Mouse (Mus musculus) CH12.LX (cell line): ENCODE data around the gene Hoxb3. TPM values are rescaled to one million over a fixed set of nuclear protein-coding genes. Genes with fewer than 3 reads are reported as not detected.

Source experiments
- DNase-seq: peaks from one replicate; pipeline ENCODE4 v3.0.0-alpha.2; 2013; ENCODE audit errors: extremely low read depth
- H3K27ac ChIP-seq: 2 replicates; pipeline ENCODE4 v1.5.1; 2012; ENCODE audit warnings: low read depth, mild to moderate bottlenecking, control low read depth, moderate library complexity; ENCODE audit not compliant: insufficient read depth
- H3K27me3 ChIP-seq: replicated peaks from 2 replicates; pipeline ENCODE3; 2012; ENCODE audit warnings: inconsistent platforms
- H3K36me3 ChIP-seq, 2 experiments: replicated peaks in 1 of 2; 2 replicates each; pipeline versions ENCODE3 to v1.6.1; 2012; ENCODE audit warnings: inconsistent platforms in 1 of 2, low read length in 1 of 2, mild to moderate bottlenecking in 1 of 2, mixed read lengths in 1 of 2, moderate library complexity in 1 of 2; ENCODE audit not compliant: control insufficient read depth in 1 of 2, insufficient read depth in 1 of 2
- H3K4me1 ChIP-seq, 2 experiments: 2 replicates each; pipeline ENCODE4 v1.6.1; 2012; ENCODE audit warnings: inconsistent platforms in 1 of 2, moderate library complexity in 1 of 2; ENCODE audit not compliant: insufficient read depth in 2 of 2, control insufficient read depth in 1 of 2
- H3K4me2 ChIP-seq: 2 replicates; pipeline ENCODE4 v1.6.1; 2012; ENCODE audit warnings: low read depth, mild to moderate bottlenecking, control low read depth; ENCODE audit not compliant: poor library complexity, insufficient read depth, severe bottlenecking
- H3K4me3 ChIP-seq, 3 experiments: fragments of 150-350 bp in 1 of 3; sonication (generic) in 1 of 3; replicated peaks in 1 of 3; 2 replicates each; pipeline versions ENCODE3 to v1.5.1; 2011 to 2012; ENCODE audit warnings: low read depth in 2 of 3, low read length in 2 of 3, mild to moderate bottlenecking in 2 of 3, moderate library complexity in 2 of 3, control low read depth in 1 of 3, improper control_type of control experiment in 1 of 3, inconsistent platforms in 1 of 3, mixed read lengths in 1 of 3; ENCODE audit not compliant: poor library complexity in 1 of 3
- H3K79me2 ChIP-seq: replicated peaks from 2 replicates; pipeline ENCODE4 v1.6.1; 2012; ENCODE audit warnings: mild to moderate bottlenecking, moderate library complexity; ENCODE audit not compliant: control insufficient read depth, poor library complexity, insufficient read depth, severe bottlenecking; ENCODE audit errors: extremely low read depth
- H3K9ac ChIP-seq: 2 replicates; pipeline ENCODE4 v1.6.1; 2012; ENCODE audit warnings: low read depth, mild to moderate bottlenecking, control low read depth, moderate library complexity; ENCODE audit not compliant: insufficient read depth
- H3K9me3 ChIP-seq: replicated peaks from 2 replicates; pipeline ENCODE3; 2012; ENCODE audit warnings: low read length, inconsistent platforms, mixed read lengths
- BHLHE40 ChIP-seq: IDR thresholded peaks from 2 replicates; pipeline ENCODE4 v1.6.1; 2011; ENCODE audit warnings: mild to moderate bottlenecking, low read depth, low read length, improper control_type of control experiment
- CTCF ChIP-seq, 2 experiments: IDR thresholded peaks in 1 of 2; conservative IDR thresholded peaks in 1 of 2; 2 replicates each; pipeline ENCODE4 v1.5.1; 2011 to 2012; ENCODE audit warnings: low read depth in 2 of 2, low read length in 2 of 2, improper control_type of control experiment in 1 of 2, inconsistent platforms in 1 of 2, mild to moderate bottlenecking in 1 of 2, moderate library complexity in 1 of 2
- ELF1 ChIP-seq: IDR thresholded peaks from 2 replicates; pipeline ENCODE4 v1.6.1; 2014; ENCODE audit warnings: low read depth, mild to moderate bottlenecking, inconsistent platforms, low read length, improper control_type of control experiment
- EP300 ChIP-seq: IDR thresholded peaks from 2 replicates; pipeline ENCODE4 v1.6.1; 2011; ENCODE audit warnings: low read length, improper control_type of control experiment
- ETS1 ChIP-seq: conservative IDR thresholded peaks from 2 replicates; pipeline ENCODE4 v1.6.1; 2012; ENCODE audit warnings: low read depth, mild to moderate bottlenecking, inconsistent platforms, low read length, improper control_type of control experiment, moderate library complexity
- GABPA ChIP-seq: IDR thresholded peaks from 2 replicates; pipeline ENCODE4 v1.6.1; 2012; ENCODE audit warnings: low read depth, low read length, improper control_type of control experiment, inconsistent platforms; ENCODE audit not compliant: insufficient replicate concordance
- JUND ChIP-seq: conservative IDR thresholded peaks from 2 replicates; pipeline ENCODE4 v1.6.1; 2011; ENCODE audit warnings: low read depth, low read length, improper control_type of control experiment
- MAFK ChIP-seq: IDR thresholded peaks from 2 replicates; pipeline ENCODE4 v1.6.1; 2011; ENCODE audit warnings: low read length, improper control_type of control experiment; ENCODE audit not compliant: insufficient replicate concordance
- MAX ChIP-seq: IDR thresholded peaks from 2 replicates; pipeline ENCODE4 v1.6.1; 2011; ENCODE audit warnings: low read length, improper control_type of control experiment
- MAZ ChIP-seq: IDR thresholded peaks from 2 replicates; pipeline ENCODE4 v1.6.1; 2012; ENCODE audit warnings: low read depth, mild to moderate bottlenecking, inconsistent platforms, low read length, improper control_type of control experiment, moderate library complexity
- MEF2A ChIP-seq: IDR thresholded peaks from 2 replicates; pipeline ENCODE4 v1.6.1; 2014; ENCODE audit warnings: low read depth, mild to moderate bottlenecking, inconsistent platforms, low read length, improper control_type of control experiment, borderline replicate concordance
- NELFE ChIP-seq: IDR thresholded peaks from 2 replicates; pipeline ENCODE4 v1.6.1; 2011; ENCODE audit warnings: low read depth, low read length, improper control_type of control experiment
- POLR2A ChIP-seq: IDR thresholded peaks from 2 replicates; pipeline ENCODE4 v1.6.1; 2011; ENCODE audit warnings: low read depth, mild to moderate bottlenecking, improper control_type of control experiment, low read length
- RCOR1 ChIP-seq: conservative IDR thresholded peaks from 2 replicates; pipeline ENCODE4 v1.6.1; 2012; ENCODE audit warnings: low read depth, mild to moderate bottlenecking, inconsistent platforms, low read length, improper control_type of control experiment
- SIN3A ChIP-seq: IDR thresholded peaks from 2 replicates; pipeline ENCODE4 v1.6.1; 2012; ENCODE audit warnings: low read length, improper control_type of control experiment, inconsistent platforms
- TBP ChIP-seq: conservative IDR thresholded peaks from 2 replicates; pipeline ENCODE4 v1.6.1; 2011; ENCODE audit warnings: low read depth, low read length, improper control_type of control experiment
- UBTF ChIP-seq: IDR thresholded peaks from 2 replicates; pipeline ENCODE4 v1.6.1; 2012; ENCODE audit warnings: low read depth, mild to moderate bottlenecking, inconsistent platforms, low read length, improper control_type of control experiment, moderate library complexity
- ZKSCAN1 ChIP-seq: IDR thresholded peaks from 2 replicates; pipeline ENCODE4 v1.6.1; 2012; ENCODE audit warnings: low read depth, inconsistent platforms, low read length, improper control_type of control experiment, borderline replicate concordance
- ZNF384 ChIP-seq: IDR thresholded peaks from 2 replicates; pipeline ENCODE4 v1.6.1; 2012; ENCODE audit warnings: low read depth, low read length, improper control_type of control experiment, inconsistent platforms
- dilution Hi-C: fragments of 300-500 bp; cut with MboI; formaldehyde crosslinking; loops from 2 replicates; pipeline ENCODE4 v1.14.3; 2020; ENCODE audit warnings: low sequenced_read_pairs; ENCODE audit not compliant: extremely low pct_unique_long_range_greater_than_20kb, extremely low pct_ligation_motif_present
- in situ Hi-C: fragments of 300-500 bp; cut with MboI; formaldehyde crosslinking; loops from 3 replicates; pipeline ENCODE4 v1.14.3; 2019; ENCODE audit warnings: low sequenced_read_pairs, low pct_ligation_motif_present, low pct_unique_long_range_greater_than_20kb, mixed read lengths
- polyA plus RNA-seq: library from polyadenylated mRNA; unstranded; fragments of >175 nt; gene quantifications from 2 replicates; pipeline ENCODE4 v1.2.1, GENCODE M21; 2012; ENCODE audit warnings: low read depth; ENCODE audit not compliant: insufficient read length
- total RNA-seq, 2 experiments: library from RNA; depleted of rRNA; stranded (reverse); fragments of 300-350 nt in 1 of 2; fragments of >200 nt in 1 of 2; gene quantifications; 2 replicates each; pipeline ENCODE4 v1.2.3; 2012 to 2014

The Hoxb3 gene
- total and polyA plus RNA-seq, 3 experiments, result 0.07 to 0.29 (median 0.21) TPM

GRCm38 (mm10) chr11:96275896-96276295 lies 47.2 kb upstream of the Hoxb3 start:
- Histone ChIP-seq H3K27me3 (peaks cover 94% of the 10 kb centered on the region), H3K36me3 (no peaks in the 10 kb centered on the region), H3K9ac (no peak overlapping the region), H3K4me1 (no peaks in the 10 kb centered on the region), H3K9me3 (peaks cover 13% of the 10 kb centered on the region), H3K79me2 (no peaks in the 10 kb centered on the region), H3K4me2 (no peak overlapping the region), H3K27ac (no peak overlapping the region), H3K4me3 (no peak overlapping the region)
- TF ChIP-seq SIN3A (no peak), ZKSCAN1 (no peak), TBP (no peak), UBTF (no peak), ELF1 (no peak), ETS1 (no peak), RCOR1 (no peak), MAX (no peak), JUND (no peak)
- dilution Hi-C loops (no loop called here), in situ Hi-C loops (no loop called here)
- DNase-seq, result no peak

- in situ Hi-C loops, result no loop called here
- no peak overlapping the region for H3K4me3 ChIP-seq
- DNase-seq, result no peak
- no peak overlapping the region for H3K27ac ChIP-seq
- H3K4me2 ChIP-seq, result no peak overlapping the region
- H3K36me3 ChIP-seq, result no peaks in the 10 kb centered on the region
- no peak overlapping the region for H3K9ac ChIP-seq
- H3K79me2 ChIP-seq, result no peaks in the 10 kb centered on the region
- H3K27me3 ChIP-seq, result peaks cover 95% of the 10 kb centered on the region
- no peak for TF ChIP-seq ETS1
- no peak for TF ChIP-seq CTCF (conservative IDR thresholded peaks at IDR 0.05 in 1 of 2, IDR thresholded peaks at IDR 0.05 in 1 of 2; ENCODE audit: low read depth in 2 of 2, low read length in 2 of 2)
- no peak for TF ChIP-seq EP300
- no peak for TF ChIP-seq UBTF
- no peak for TF ChIP-seq BHLHE40
- no peak for TF ChIP-seq MAFK
- TF ChIP-seq POLR2A, result no peak
- TF ChIP-seq RCOR1, result no peak
- TF ChIP-seq ZNF384, result no peak
- no peak for TF ChIP-seq MAZ
- TF ChIP-seq TBP, result no peak
- no peak for TF ChIP-seq GABPA
- TF ChIP-seq MEF2A, result no peak
- TF ChIP-seq NELFE, result no peak
- TF ChIP-seq, all 38 proteins: peak for 0
- no peaks in the 10 kb centered on the region for H3K4me1 ChIP-seq
- H3K9me3 ChIP-seq, result peaks cover under 1% of the 10 kb centered on the region
- dilution Hi-C loops, result no loop called here
Observed at GRCm38 (mm10) chr11:96277151-96278044, 45.7 kb upstream of the Hoxb3 start.
